Mouse (Mus musculus) midbrain, embryonic 14.5 days (tissue): ENCODE measurements around the gene Dab2ip. TPM values are rescaled to one million over a fixed set of nuclear protein-coding genes. Genes with fewer than 3 reads are reported as not detected.
A peak's percentile ranks its signal among the peaks of the same experiment; 100 is the strongest.

ENCODE experiments used
- ATAC-seq: fragments of 200-750 bp; cut with Nextera tagmentation; 2 replicates; pipeline ENCODE4 v1.8.0; 2017; ENCODE audit warnings: moderate number of reproducible peaks, moderate library complexity; ENCODE audit not compliant: low FRiP score, low TSS enrichment
- DNase-seq: peaks from one replicate; pipeline ENCODE4 v3.0.0-alpha.2; 2015
- H3K27ac ChIP-seq: fragments of 300-500 bp; sonication (generic); replicated peaks from 2 replicates; pipeline ENCODE4 v1.5.1; 2014; ENCODE audit warnings: mild to moderate bottlenecking, low read depth, low read length, moderate library complexity
- H3K27me3 ChIP-seq: fragments of 300-500 bp; sonication (generic); 2 replicates; pipeline ENCODE4 v1.6.1; 2014; ENCODE audit warnings: low read length, control low read depth, mixed read lengths; ENCODE audit not compliant: control insufficient read depth, insufficient read depth
- H3K36me3 ChIP-seq: fragments of 300-500 bp; sonication (generic); 2 replicates; pipeline ENCODE4 v1.6.1; 2014; ENCODE audit warnings: low read length, control low read depth; ENCODE audit not compliant: control insufficient read depth, insufficient read depth
- H3K4me1 ChIP-seq: fragments of 300-500 bp; sonication (generic); 2 replicates; pipeline ENCODE4 v1.6.1; 2014; ENCODE audit warnings: mild to moderate bottlenecking, antibody characterized with exemption, low read length, control low read depth; ENCODE audit not compliant: control insufficient read depth, insufficient read depth
- H3K4me2 ChIP-seq: fragments of 300-500 bp; sonication (generic); 2 replicates; pipeline ENCODE4 v1.6.1; 2014; ENCODE audit warnings: mild to moderate bottlenecking, low read length, moderate library complexity
- H3K4me3 ChIP-seq: fragments of 300-500 bp; sonication (generic); replicated peaks from 2 replicates; pipeline ENCODE4 v1.5.1; 2014; ENCODE audit warnings: low read depth, low read length
- H3K9ac ChIP-seq: fragments of 300-500 bp; sonication (generic); replicated peaks from 2 replicates; pipeline ENCODE4 v1.6.1; 2014; ENCODE audit warnings: mild to moderate bottlenecking, low read length, moderate library complexity
- H3K9me3 ChIP-seq: fragments of 300-500 bp; sonication (generic); 2 replicates; pipeline ENCODE4 v1.6.1; 2016; ENCODE audit warnings: low read length, control low read depth, mixed read lengths; ENCODE audit not compliant: control insufficient read depth
- WGBS: fragments of 180-500 bp; shearing (Covaris S2); extraction: QIAGEN DNeasy Blood & Tissue Kit; methylation state at CpG from one replicate; pipeline ENCODE4 v1.1.7; 2014; 5-methylcytosine and 5-hydroxymethylcytosine counted together
- polyA plus RNA-seq: library from polyadenylated mRNA; unstranded; fragments of >200 nt; fragmentation: Nextera tagmentation; extraction: Ambion mirVana; gene quantifications from 2 replicates; pipeline ENCODE4 v1.2.1, GENCODE M21; 2014

Gene Dab2ip
- polyA plus RNA-seq, 1 experiment from 2014 or later: 46.4 TPM

DNA sequence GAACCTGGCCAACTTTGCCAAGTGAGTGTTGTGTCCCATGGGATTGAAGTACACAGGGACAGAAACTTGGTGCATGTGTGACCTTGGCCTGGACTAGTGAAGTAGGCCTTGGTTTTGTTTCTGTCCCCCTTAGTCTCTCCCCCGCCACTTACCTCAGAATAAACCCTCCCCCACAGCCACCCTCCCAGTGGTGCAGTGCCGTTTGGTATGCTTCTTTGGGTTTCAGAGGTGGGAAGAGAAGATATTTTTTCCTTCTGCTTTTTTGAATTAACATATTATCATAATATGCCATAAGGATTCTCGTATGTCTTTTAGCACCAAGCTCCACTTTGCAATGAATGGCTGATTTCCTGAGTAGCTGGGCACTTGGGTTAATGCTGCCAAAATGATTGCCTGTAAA, 157.4 kb downstream of the Dab2ip start:
- Histone ChIP-seq H3K4me1 (no peaks in the 10 kb centered on the region), H3K9ac (no peak overlapping the region), H3K4me2 (no peak overlapping the region), H3K27ac (no peak overlapping the region), H3K9me3 (no peaks in the 10 kb centered on the region), H3K36me3 (peaks cover 95% of the 10 kb centered on the region), H3K27me3 (no peaks in the 10 kb centered on the region), H3K4me3 (no peak overlapping the region)
- 87% methylated on average over 3 of the region's 3 CpGs for WGBS
- no peak for ATAC-seq
- no peak for DNase-seq

DNA sequence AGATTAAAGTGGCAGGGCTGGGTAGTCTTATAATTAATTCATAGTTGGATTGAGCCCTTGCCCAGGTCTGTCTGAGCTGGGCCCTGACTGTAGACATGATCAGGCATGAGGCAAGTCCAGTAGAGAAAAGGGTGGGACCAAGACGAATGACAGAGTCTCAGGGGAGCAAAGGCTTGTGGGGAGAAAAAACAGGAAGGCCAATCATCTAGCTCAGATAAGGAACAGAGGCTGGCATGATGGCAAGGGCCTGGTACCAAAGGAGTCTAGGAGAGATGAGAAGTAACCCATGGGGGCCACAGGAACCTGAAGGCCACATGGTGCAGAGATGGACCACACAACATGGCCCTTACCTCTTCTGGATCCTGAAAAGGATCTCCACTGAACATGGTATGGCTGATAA, 158.1 kb downstream of the Dab2ip start:
- Histone ChIP-seq H3K9ac (no peak overlapping the region), H3K27ac (no peak overlapping the region), H3K9me3 (no peaks in the 10 kb centered on the region), H3K4me1 (no peaks in the 10 kb centered on the region), H3K27me3 (no peaks in the 10 kb centered on the region), H3K4me3 (no peak overlapping the region), H3K4me2 (no peak overlapping the region), H3K36me3 (peaks cover 95% of the 10 kb centered on the region)
- 85% methylated on average over 1 of the region's 1 CpGs for WGBS
- ATAC-seq (no peak), DNase-seq (no peak)

DNA sequence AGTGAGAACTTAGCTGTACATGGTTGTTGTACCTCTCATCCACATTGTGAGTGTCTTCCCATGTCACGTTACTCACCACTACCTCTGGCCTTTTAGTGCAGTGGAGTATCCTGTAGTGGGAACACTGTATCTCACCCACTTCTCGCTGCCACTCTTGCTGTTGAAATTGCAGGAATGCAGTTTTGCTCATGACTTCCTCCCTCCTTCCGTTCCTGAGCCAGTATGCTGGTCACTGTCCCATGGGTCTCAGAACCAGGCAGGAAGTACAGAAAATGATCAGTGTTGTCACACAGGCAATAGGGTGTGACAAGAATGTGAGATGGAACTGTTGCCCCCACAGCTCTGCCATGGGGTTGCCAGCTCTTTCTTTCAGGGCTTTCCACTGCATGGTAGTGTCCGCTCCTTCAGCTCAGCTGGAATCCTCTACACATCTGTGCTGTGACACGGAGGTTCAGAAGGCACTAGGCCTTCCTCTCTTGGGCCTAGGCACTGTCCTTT, 160.0 kb downstream of the Dab2ip start:
- no peak for ATAC-seq

DNA sequence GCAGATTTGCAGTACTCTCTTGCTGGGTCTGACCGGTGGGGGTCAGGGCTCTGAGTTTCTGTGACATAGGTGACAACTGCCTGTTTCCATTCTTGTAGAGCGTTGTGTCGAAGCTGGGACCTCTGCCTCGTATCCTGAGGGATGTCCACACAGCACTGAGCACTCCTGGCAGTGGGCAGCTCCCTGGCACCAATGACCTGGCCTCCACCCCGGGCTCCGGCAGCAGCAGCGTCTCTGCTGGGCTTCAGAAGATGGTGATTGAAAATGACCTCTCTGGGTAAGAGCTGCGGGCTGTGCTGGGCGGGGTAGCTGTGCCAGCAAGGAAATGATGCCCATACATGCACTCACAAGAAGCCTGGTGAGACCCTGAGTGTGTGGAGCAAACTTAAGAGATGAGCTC, 160.6 kb downstream of the Dab2ip start:
- Histone ChIP-seq H3K9me3 (no peaks in the 10 kb centered on the region), H3K27me3 (no peaks in the 10 kb centered on the region), H3K4me3 (no peak overlapping the region), H3K27ac (no peak overlapping the region), H3K36me3 (peaks cover 95% of the 10 kb centered on the region), H3K4me2 (no peak overlapping the region), H3K9ac (no peak overlapping the region), H3K4me1 (no peaks in the 10 kb centered on the region)
- 91% methylated on average over 9 of the region's 9 CpGs for WGBS
- no peak for DNase-seq
- ATAC-seq: no peak

More for the DNA sequence above, 160.0 kb downstream of the Dab2ip start:
- WGBS: 87% methylated on average over 5 of the region's 5 CpGs
- no peak overlapping the region for H3K4me2 ChIP-seq
- no peaks in the 10 kb centered on the region for H3K9me3 ChIP-seq
- H3K36me3 ChIP-seq: peaks cover 96% of the 10 kb centered on the region
- no peak overlapping the region for H3K4me3 ChIP-seq
- H3K27me3 ChIP-seq: no peaks in the 10 kb centered on the region
- H3K4me1 ChIP-seq: no peaks in the 10 kb centered on the region
- H3K9ac ChIP-seq: no peak overlapping the region
- H3K27ac ChIP-seq: no peak overlapping the region
- no peak for DNase-seq

DNA sequence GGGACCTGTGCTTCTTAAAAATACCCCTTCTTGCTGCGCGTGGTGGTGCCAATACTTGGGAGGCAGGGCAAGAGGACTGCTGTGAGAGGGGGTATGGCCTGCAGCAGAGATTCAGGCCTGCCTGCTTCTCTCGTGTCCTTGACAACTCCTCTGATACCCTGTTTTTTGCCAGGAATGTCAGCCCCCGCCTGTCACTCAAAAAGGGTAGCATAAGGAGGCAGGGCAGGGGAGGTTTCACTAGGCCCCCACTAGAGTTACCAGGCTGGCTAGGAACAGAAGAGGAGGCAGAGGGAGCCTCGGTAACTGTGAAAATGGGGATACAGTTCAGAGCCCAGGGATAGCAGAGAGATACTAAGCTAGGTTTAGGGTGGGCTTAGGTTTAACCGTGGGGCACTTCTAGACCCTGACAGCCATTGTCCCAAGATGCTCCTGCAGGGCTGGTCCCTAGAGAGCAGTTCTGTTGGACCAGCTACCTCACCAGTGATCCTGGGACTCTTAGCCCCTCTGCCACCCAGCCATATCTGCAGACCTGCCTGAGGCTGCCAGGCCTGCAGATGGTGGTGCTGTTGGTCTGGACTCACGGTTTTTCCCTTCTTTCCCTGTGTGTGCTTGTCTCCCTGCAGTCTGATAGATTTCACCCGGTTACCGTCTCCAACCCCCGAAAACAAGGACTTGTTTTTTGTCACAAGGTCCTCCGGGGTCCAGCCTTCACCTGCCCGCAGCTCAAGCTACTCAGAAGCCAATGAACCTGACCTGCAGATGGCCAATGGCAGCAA, 161.4 kb downstream of the Dab2ip start:
- H3K4me2 ChIP-seq: no peak overlapping the region
- 87% methylated on average over 12 of the region's 12 CpGs for WGBS
- ATAC-seq (no peak), DNase-seq (no peak)
- H3K9me3 ChIP-seq: no peaks in the 10 kb centered on the region
- H3K4me3 ChIP-seq: no peak overlapping the region
- no peaks in the 10 kb centered on the region for H3K4me1 ChIP-seq
- H3K36me3 ChIP-seq: peaks cover 91% of the 10 kb centered on the region
- no peak overlapping the region for H3K27ac ChIP-seq
- H3K27me3 ChIP-seq: no peaks in the 10 kb centered on the region
- no peak overlapping the region for H3K9ac ChIP-seq

DNA sequence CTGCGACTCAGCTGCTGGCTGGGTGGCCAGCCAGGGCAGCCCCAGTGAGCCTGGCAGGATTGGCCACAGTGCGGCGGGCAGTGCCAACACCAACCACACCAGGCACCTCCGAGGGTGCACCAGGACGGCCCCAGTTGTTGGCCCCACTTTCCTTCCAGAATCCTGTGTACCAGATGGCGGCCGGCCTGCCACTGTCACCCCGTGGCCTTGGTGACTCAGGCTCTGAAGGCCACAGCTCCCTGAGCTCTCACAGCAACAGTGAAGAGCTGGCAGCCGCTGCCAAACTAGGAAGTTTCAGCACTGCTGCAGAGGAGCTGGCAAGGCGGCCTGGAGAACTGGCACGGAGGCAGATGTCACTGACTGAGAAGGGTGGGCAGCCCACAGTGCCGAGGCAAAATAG, 162.0 kb downstream of the Dab2ip start:
- Histone ChIP-seq H3K27me3 (no peaks in the 10 kb centered on the region), H3K36me3 (peaks cover 87% of the 10 kb centered on the region), H3K4me1 (no peaks in the 10 kb centered on the region), H3K9ac (no peak overlapping the region), H3K9me3 (no peaks in the 10 kb centered on the region), H3K4me3 (no peak overlapping the region), H3K27ac (no peak overlapping the region), H3K4me2 (no peak overlapping the region)
- DNase-seq (no peak), ATAC-seq (no peak)
- 96% methylated on average over 12 of the region's 12 CpGs for WGBS

DNA sequence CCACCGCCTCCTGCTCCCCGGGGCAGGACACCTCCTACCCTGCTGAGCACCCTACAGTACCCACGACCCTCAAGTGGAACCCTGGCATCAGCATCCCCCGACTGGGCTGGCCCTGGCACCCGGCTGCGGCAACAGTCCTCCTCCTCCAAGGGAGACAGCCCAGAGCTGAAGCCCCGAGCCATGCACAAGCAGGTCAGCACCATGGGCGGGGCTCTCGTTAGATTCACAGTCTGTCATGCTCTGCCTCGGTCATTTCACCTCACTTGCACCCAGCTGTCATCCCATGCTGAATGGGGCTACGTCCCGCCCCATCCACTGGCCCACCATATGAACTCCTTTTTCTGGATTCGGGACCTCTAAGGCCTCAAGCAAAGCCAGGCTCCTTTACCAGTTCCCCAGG, 162.5 kb downstream of the Dab2ip start:
- ATAC-seq (peak; percentile 16; the same call in 1 of the 2 replicates), DNase-seq (no peak)
- Histone ChIP-seq H3K27me3 (no peaks in the 10 kb centered on the region), H3K36me3 (peaks cover 83% of the 10 kb centered on the region), H3K4me1 (no peaks in the 10 kb centered on the region), H3K4me2 (no peak overlapping the region), H3K9ac (no peak overlapping the region), H3K4me3 (no peak overlapping the region), H3K9me3 (no peaks in the 10 kb centered on the region), H3K27ac (no peak overlapping the region)
- 86% methylated on average over 13 of the region's 13 CpGs for WGBS

DNA sequence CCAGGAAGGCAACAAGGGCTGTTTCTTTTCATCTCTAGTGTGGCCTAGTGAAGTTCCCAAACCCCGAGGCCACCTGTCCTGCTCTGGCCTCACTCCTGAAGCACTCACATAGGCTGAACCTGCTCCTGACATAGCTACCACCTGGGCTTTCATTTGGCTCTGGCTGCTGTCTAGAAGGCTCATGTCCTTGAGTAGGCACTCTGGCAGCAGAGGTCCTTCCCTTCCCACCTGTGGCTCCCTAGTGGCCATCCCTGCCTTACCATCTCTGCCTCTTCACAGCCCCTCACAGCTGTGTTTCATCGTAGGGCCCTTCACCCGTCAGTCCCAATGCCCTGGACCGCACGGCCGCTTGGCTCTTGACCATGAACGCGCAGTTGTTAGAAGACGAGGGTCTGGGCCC, 162.9 kb downstream of the Dab2ip start:
- ATAC-seq (no peak), DNase-seq (no peak)
- H3K4me2 ChIP-seq: no peak overlapping the region
- H3K9me3 ChIP-seq: no peaks in the 10 kb centered on the region
- no peaks in the 10 kb centered on the region for H3K4me1 ChIP-seq
- no peak overlapping the region for H3K4me3 ChIP-seq
- H3K9ac ChIP-seq: no peak overlapping the region
- no peak overlapping the region for H3K27ac ChIP-seq
- WGBS: 91% methylated on average over 9 of the region's 9 CpGs
- H3K27me3 ChIP-seq: no peaks in the 10 kb centered on the region
- peaks cover 82% of the 10 kb centered on the region for H3K36me3 ChIP-seq

DNA sequence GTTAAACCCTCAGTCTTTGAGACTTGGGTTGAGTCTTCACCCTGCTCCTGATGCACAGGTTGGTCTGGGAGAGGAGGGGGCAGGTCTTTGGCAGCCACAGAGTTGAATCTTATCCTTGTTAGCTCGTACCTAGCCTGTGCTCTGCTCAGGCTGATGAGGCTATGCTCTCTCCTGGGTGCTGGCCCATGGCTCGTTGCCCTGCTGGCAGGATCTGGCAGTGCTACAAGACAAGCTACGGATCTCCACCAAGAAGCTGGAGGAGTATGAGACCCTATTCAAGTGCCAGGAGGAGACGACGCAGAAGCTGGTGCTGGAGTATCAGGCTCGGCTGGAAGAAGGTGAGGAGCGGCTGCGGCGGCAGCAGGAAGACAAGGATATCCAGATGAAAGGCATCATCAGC, 164.8 kb downstream of the Dab2ip start:
- H3K36me3 ChIP-seq: peaks cover 76% of the 10 kb centered on the region
- no peak overlapping the region for H3K27ac ChIP-seq
- WGBS: 95% methylated on average over 9 of the region's 9 CpGs
- no peak overlapping the region for H3K4me2 ChIP-seq
- no peak overlapping the region for H3K4me3 ChIP-seq
- H3K9ac ChIP-seq: no peak overlapping the region
- H3K9me3 ChIP-seq: no peaks in the 10 kb centered on the region
- no peaks in the 10 kb centered on the region for H3K27me3 ChIP-seq
- ATAC-seq: no peak
- no peak for DNase-seq
- no peaks in the 10 kb centered on the region for H3K4me1 ChIP-seq
